Mouse (Mus musculus) E14TG2a.4 (cell line): ENCODE measurements around the gene Polh.

ENCODE experiments used
- CTCF ChIP-seq: conservative IDR thresholded peaks from 2 replicates; pipeline ENCODE4 v1.5.1; 2014; ENCODE audit warnings: low read length
- NANOG ChIP-seq: IDR thresholded peaks from 2 replicates; pipeline ENCODE4 v1.6.1; 2014; ENCODE audit warnings: borderline replicate concordance, low read length, mixed read lengths
- POU5F1 ChIP-seq: IDR thresholded peaks from 2 replicates; pipeline ENCODE4 v1.6.1; 2014; ENCODE audit warnings: low read length, borderline replicate concordance

- TF ChIP-seq CTCF (no peak), NANOG (no peak), POU5F1 (no peak)
Observed at GRCm38 (mm10) chr17:46129741-46130498, 72.5 kb downstream of the Polh start.
